Mouse (Mus musculus) adrenal gland (tissue): ENCODE results near the gene Lig4.

Source experiments
- intact Hi-C: fragments of 180-260 bp; cut with DNase I; formaldehyde crosslinking; loops from one replicate; pipeline ENCODE4 v1.15.1; 2025

The Lig4 gene

DNA sequence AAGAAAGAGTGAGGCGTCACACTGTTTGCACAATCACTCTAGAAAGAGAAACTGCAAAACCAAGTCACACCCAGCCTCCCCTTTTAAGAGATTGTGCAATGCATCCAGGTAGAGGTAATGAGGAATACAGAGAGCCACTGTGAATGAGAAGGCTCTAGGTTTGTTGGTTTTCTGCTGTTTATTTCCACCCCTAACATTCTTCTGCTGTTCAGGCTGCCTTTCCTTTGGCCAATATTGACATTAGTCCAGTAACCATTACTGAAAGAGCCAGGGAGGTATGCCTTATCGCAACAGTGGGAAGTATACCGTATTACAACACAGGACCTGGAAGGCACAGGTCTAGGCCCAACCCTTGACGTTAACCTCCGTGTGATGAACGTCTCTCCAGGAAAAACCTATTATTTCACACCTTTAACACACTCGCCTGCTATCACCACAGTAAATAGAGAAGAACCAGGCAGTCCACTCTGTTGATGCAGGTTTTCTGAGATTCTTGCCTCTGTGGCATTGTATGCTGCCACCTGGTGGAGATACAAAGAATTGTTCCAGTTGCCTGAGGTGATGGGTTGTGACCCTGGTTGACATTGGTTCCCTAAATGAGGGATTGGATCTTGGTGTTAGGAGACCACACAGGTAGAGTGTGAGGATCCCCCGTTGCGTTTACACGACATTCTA lies 42.5 kb downstream of the Lig4 start:
- intact Hi-C loops: loop anchor here (2.0 to 5.0 kb wide), 2 partner anchors 588 to 702 kb away; no protein-coding TSS in a partner anchor

DNA sequence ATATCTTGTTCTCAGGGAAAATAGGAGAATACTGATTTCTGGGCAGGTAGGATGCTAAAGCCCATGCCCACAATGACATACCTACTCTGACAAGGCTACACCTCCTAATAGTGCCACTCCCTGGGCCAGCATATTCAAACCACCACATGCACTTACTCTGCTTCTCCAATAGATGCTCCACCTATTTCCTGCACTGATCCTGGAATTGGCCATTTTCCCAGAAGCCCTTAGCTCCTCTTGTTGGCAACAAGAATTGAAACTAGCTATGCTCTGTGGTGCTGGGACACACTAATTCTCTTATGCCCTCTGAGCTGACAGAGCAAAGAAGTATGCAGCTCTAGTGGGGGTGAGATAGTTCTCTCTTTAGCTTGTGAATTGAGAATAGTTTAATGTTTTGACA lies 44.8 kb downstream of the Lig4 start:
- intact Hi-C loops: no loop called here

DNA sequence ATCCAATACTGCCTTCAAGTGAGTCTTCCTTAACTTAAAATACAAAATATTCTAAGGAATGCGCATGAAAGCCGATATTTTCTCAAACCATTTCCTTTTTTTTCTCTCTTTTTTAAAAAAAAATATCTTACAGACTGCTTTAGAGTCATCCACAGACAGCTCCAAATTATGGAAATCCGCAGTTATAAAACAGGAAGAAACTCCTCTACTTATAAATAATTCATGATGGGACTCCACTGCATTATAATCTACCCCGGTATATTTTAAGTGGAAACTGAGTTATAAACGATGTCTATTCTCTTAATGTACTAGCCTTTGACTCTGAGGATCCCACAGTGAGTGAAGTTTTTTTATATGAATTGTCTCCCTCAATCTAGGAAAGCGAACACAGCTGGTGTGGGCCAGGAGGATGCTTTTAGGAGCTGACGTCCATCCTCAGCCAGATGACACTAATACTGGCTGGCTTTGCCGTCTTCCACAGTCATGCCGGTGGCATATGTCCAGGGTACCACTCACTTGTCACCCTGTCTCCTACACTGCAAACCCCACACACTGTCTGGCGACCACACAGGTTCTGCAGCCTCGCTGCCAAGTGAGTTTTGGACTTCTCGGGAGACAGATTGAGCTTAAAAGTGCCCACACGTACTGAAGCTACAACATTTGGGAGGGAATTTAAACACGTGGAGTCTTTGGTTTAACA lies 47.6 kb downstream of the Lig4 start:
- intact Hi-C loops: no loop called here
